Mouse (Mus musculus): ENCODE data around the gene Gpr12. TPM values are rescaled to one million over a fixed set of nuclear protein-coding genes. Genes with fewer than 3 reads are reported as not detected.
"Not testable (repeated sequence)": the region's sequence is repeated elsewhere in the genome, so short reads cannot be mapped to it uniquely, and the experiment has no call there.

Gpr12 gene
- total RNA-seq, 2 experiments from 2014 or later: not detected

DNA sequence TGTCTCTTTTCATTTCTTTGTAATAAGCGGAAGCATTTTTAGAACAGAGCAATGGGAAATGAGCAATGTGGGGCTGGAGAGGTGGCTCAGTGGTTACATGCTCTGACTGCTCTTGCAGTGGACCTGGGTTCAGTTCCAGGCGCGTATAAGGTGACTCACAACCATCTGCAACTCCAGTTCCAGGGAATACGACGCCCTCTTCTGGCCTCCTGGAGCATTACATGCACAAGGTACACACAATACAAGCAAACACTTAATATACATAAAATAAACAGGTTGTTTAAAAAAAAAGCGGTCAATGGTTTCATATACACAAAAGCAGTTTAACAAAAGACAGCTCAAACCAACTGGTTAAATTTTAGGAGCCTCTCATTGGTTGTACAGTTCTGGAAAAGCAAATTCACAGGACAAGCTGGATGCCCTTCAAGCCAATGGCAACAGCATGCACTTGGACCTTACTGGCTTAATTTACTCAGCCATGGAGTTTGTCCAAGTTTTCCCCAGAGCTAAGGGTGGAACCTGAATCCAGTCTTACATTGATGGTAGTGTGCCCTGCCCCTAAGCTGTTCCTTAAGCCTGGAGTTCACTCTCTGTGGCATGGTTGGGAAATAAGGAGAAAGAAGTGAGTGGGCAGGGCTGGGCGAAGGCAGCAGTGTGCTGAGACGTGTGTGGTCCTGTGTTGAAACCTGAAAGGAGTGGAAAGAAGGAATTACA, 1.5 kb upstream of the Gpr12 start:
- no peak for DNase-seq

GRCm38 (mm10) chr5:146585307-146585651, 240 bp upstream of the Gpr12 start:
- DNase-seq: no peak

- no peak for DNase-seq
Observed at GRCm38 (mm10) chr5:146584156-146584477, 922 bp downstream of the Gpr12 start.

DNA sequence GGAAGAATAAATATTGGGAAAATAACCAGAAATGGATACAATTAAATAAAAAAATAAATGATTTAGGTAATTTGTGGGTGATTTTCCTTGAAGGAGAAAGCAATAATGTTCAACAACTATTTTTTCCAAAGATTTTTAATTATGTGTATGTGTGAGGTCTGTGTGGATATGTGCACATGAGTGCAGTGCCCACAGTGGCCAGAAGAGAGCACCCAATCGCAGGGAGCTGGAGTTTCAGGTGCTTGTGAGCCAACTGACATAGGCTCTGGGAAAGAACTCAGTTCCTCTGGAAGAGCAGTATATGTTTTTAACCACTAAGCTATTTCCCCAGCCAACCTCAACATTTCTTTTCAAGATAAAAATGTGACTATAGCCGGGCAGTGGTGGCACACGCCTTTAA, 8.4 kb downstream of the Gpr12 start:
- DNase-seq: no peak

DNA sequence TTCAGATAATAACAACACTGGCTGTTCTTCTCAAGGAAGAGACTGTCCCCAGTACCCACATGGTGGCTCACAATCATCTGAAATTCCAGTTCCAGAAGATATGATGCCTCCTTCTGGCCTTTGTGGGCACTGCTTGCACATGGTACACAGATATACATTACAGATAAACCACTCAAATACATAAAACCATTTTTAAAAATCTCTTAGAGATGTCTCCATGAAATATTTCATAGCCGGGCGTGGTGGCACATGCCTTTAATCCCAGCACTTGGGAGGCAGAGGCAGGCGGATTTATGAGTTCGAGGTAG, 12.3 kb downstream of the Gpr12 start:
- DNase-seq: not testable (repeated sequence)

DNA sequence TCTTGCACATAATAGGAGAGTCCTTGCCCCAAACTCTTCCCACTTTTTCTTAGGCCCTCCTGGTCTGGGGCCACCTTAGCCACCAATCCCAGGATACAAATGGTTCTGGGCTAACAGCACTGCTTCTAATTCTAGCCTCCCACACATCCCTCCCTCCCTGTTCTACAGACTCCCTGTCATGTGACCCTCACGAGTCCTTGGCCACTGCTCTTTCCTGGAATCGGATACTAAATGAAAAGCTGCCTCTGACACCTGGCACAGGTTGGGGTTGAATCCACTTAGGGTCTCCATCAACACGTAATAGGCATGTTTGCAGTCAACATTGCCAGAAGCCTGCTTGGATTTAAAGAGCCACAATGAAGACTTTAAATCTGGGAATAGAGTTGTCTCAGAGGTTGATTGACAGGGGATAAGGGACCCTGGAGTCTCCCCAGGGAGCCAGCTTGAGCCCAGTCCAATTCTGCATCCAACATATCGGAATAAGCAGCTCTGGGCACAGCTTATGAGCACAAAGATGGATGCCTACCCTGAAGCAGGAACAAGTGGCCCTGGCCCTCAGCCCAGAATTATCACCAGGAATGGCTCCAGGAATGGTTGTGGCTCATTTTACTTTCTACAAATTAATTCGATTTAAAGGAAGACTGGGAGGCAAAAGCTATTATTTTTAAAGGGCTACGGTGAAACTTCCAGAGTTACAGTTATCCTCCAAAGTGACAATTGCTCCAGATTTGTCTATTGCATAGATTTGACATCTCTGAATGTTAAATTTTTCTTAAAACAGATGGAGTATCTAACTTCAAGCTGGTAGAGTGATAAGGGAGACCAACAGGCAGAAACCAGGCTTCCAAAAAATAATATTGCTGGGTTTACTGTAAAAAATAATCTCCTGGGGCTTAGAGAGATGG, 13.0 kb downstream of the Gpr12 start:
- not testable (repeated sequence) for DNase-seq

- DNase-seq: not testable (repeated sequence)
Observed at GRCm38 (mm10) chr5:146570179-146570578, 14.9 kb downstream of the Gpr12 start.

DNA sequence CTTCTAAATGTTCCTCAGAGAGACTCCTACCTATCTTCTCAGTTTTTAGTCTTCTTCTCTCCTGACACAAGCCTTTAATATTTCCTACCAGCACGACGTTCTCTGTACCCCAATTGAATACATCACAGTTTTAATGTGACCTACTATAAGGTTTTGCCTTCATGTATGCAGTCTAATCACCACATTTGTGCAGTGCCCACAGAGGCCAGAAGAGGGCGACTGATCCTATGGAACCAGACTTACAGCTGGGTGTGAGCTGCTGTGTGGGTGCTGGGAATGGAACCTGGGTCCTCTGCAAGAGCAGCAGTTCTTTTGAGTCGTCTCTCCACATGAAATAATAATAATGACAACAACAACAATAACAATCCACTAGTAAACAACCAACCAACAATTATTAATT, 18.0 kb downstream of the Gpr12 start:
- no peak for DNase-seq

DNA sequence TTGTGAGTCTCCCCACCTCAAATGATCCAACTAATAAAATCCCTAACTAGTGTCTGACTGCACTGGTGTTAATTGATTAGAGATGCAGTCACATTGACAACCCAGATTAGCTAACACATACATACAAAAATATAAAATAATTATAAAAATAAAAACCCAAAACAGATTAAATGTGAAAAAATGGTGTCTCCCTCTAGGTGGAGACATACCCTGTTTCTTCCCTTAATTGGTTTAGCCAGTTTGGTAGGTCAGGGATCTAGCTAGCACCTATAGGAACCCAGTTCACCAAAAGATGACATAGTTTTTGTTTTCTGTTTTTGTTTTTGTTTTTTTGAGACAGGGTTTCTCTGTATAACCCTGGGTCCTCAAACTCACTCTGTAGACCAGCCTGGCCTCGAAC, 20.8 kb downstream of the Gpr12 start:
- DNase-seq: no peak

GRCm38 (mm10) chr5:146555836-146556235, 29.2 kb downstream of the Gpr12 start, which contains the start of gene Gm3415:
Gene Gm3415 (plus strand): TSS chr5:146556136.
- not testable (repeated sequence) for DNase-seq

DNA sequence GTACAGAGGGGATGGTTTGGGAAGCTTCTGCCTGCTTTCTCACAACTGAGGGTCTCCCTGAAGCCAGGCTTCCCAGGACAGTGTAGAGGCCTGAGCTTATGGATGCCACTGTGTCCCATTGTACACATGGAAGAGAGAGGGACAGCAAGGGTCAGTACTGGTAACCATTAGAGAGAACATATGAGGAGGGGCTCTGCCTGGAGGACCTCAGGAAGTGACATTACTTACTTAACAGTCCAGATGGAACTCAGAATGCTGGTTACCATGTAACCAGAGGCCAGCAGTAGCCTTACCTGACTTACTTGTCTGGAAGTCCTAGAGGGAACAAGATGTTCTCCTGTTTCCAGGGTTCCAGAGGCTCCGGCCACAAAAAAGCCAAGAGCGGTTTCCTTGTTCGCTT, 47.7 kb downstream of the Gpr12 start, which contains the start of gene Gm3409:
TSS of gene Gm3409 (plus strand) at position 301 of the 400 bp plus-strand sequence.
- not testable (repeated sequence) for DNase-seq

Other genes starting within 250 kb of the Gpr12 start
- gene Wasf3, start 200.3 kb downstream of the Gpr12 start, total RNA-seq (2021): 10 to 100 TPM; 29.4 to 32.2 TPM
- not detected for gene Gm6408, start 103.3 kb downstream of the Gpr12 start, total RNA-seq (2021)
- not detected for gene Gm6370, start 93.9 kb downstream of the Gpr12 start, total RNA-seq (2021)
- gene 4930449I24Rik, start 82.8 kb downstream of the Gpr12 start, total RNA-seq (2021): not detected
- gene Gm3402, start 71.1 kb downstream of the Gpr12 start, total RNA-seq (2021): not detected
- gene Gm3404, start 59.4 kb downstream of the Gpr12 start, total RNA-seq (2021): not detected
- not detected for gene Gm3409, start 47.6 kb downstream of the Gpr12 start, total RNA-seq (2021)
- gene Gm3415, start 29.1 kb downstream of the Gpr12 start, total RNA-seq (2021): not detected
- gene Usp12, start 209.8 kb upstream of the Gpr12 start, total RNA-seq (2021): 10 to 100 TPM; 30.2 to 36.3 TPM
- gene Rpl21, start 247.7 kb upstream of the Gpr12 start, total RNA-seq (2021): 100 to 1,000 TPM; 271 to 290 TPM

All from adrenal gland, postnatal 36 days (tissue).